Mouse (Mus musculus) bone marrow macrophage, adult 2 months (primary cell): ENCODE data around the gene Olfml2b.

Source experiments
- CTCF ChIP-seq: IDR thresholded peaks from 2 replicates; pipeline ENCODE4 v1.5.1; 2012; ENCODE audit warnings: low read depth, mild to moderate bottlenecking, low read length, moderate library complexity
- POLR2A ChIP-seq: IDR thresholded peaks from 2 replicates; pipeline ENCODE4 v1.6.1; 2012; ENCODE audit warnings: mild to moderate bottlenecking, low read depth, low read length, borderline replicate concordance

DNA sequence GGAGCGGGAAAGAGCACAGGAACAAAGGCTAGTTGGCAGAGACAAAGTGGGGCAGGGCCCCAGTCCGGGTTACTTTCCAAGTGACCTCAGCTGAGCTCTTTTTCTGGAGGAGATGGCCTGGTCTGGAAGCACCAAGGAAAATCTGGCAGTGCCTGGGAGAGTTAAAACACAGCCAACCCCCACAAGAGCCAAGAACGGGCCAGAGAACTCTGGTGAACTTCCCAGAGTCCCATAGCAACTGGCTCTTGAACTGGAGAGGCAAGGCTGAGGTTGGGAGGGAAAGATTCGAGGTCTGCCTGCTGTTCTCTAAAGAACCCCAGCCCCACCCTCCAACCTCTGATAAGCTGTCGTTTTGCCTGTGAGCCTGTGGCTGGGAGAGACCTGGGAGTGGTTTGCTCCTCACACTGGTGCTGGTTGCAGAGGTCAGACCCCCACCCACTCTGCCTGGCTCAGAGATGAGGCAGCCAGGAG lies 50.5 kb downstream of the Olfml2b start:
- TF ChIP-seq CTCF (no peak), POLR2A (no peak)
